Mouse (Mus musculus) megakaryocyte, adult 5-6 weeks (primary cell): ENCODE data around the gene Pclaf. TPM values are rescaled to one million over a fixed set of nuclear protein-coding genes. Genes with fewer than 3 reads are reported as not detected.

Experiments
- total RNA-seq, 2 experiments: library from RNA; stranded (forward) in 1 of 2; stranded (reverse) in 1 of 2; fragments of 153-499, 151-499 nt in 1 of 2; fragments of 221-1000, 200-1000 nt in 1 of 2; gene quantifications; 2 replicates each; pipeline versions ENCODE4 v1.2.3 to v1.2.4; 2015 to 2017

Pclaf gene
- total RNA-seq, 2 experiments from 2014 or later = 130 to 303 TPM

Other genes with a start within 250 kb of the Pclaf start
- gene Oaz2, start 222.2 kb upstream of the Pclaf start, total RNA-seq (2015) = 12.5 and 15.9 TPM in 2 replicates
- gene Oaz2, start 222.2 kb upstream of the Pclaf start, total RNA-seq (2017) = 40.2 and 43.9 TPM in 2 replicates
- 10.4 and 11.3 TPM in 2 replicates for gene Zfp609, start 62.7 kb upstream of the Pclaf start, total RNA-seq (2015)
- 2.6 and 3.3 TPM in 2 replicates for gene Zfp609, start 62.7 kb upstream of the Pclaf start, total RNA-seq (2017)
- 17.7 and 23.0 TPM in 2 replicates for gene Trip4, start 18.6 kb downstream of the Pclaf start, total RNA-seq (2015)
- gene Trip4, start 18.6 kb downstream of the Pclaf start, total RNA-seq (2017) = 23.8 and 27.9 TPM in 2 replicates
- 25.0 and 31.0 TPM in 2 replicates for gene Csnk1g1, start 18.7 kb downstream of the Pclaf start, total RNA-seq (2015)
- 22.3 and 34.3 TPM in 2 replicates for gene Csnk1g1, start 18.7 kb downstream of the Pclaf start, total RNA-seq (2017)
- gene Ppib, start 170.0 kb downstream of the Pclaf start, total RNA-seq (2015) = 420 TPM in 2 replicates
- gene Ppib, start 170.0 kb downstream of the Pclaf start, total RNA-seq (2017) = 677 and 751 TPM in 2 replicates
- 0.21 TPM in 1 of 2 replicates, not detected in the other for gene Snx22, start 179.5 kb downstream of the Pclaf start, total RNA-seq (2015)
- gene Snx22, start 179.5 kb downstream of the Pclaf start, total RNA-seq (2017) = 0.37 and 0.77 TPM in 2 replicates
- 104 and 105 TPM in 2 replicates for gene Snx1, start 236.3 kb downstream of the Pclaf start, total RNA-seq (2015)
- 203 and 217 TPM in 2 replicates for gene Snx1, start 236.3 kb downstream of the Pclaf start, total RNA-seq (2017)
- gene Ciao2a, start 236.4 kb downstream of the Pclaf start, total RNA-seq (2015) = 383 and 455 TPM in 2 replicates
- gene Ciao2a, start 236.4 kb downstream of the Pclaf start, total RNA-seq (2017) = 259 and 261 TPM in 2 replicates